Mouse (Mus musculus) intestine, embryonic 16.5 days (tissue): ENCODE data around the gene 9130409I23Rik. TPM values are rescaled to one million over a fixed set of nuclear protein-coding genes. Genes with fewer than 3 reads are reported as not detected.

ENCODE experiments used
- polyA plus RNA-seq: library from polyadenylated mRNA; unstranded; fragments of >200 nt; fragmentation: Nextera tagmentation; extraction: Ambion mirVana; gene quantifications from 2 replicates; pipeline ENCODE4 v1.2.1, GENCODE M21; 2015

Gene 9130409I23Rik
- polyA plus RNA-seq, 1 experiment from 2014 or later: not detected

Other genes starting within 250 kb of the 9130409I23Rik start
- 1,661 and 1,810 TPM in 2 replicates for gene H3f3a, start 237.3 kb upstream of the 9130409I23Rik start, polyA plus RNA-seq
- gene Sde2, start 200.1 kb upstream of the 9130409I23Rik start, polyA plus RNA-seq: 28.3 and 30.8 TPM in 2 replicates
- 0.05 TPM in 1 of 2 replicates, not detected in the other for gene Lefty2, start 158.1 kb upstream of the 9130409I23Rik start, polyA plus RNA-seq
- gene Pycr2, start 146.9 kb upstream of the 9130409I23Rik start, polyA plus RNA-seq: 63.8 and 73.2 TPM in 2 replicates
- 1.8 and 2.0 TPM in 2 replicates for gene Lefty1, start 116.2 kb upstream of the 9130409I23Rik start, polyA plus RNA-seq
- gene Tmem63a, start 108.9 kb upstream of the 9130409I23Rik start, polyA plus RNA-seq: 14.9 and 16.2 TPM in 2 replicates
- gene Ephx1, start 30.3 kb upstream of the 9130409I23Rik start, polyA plus RNA-seq: 3.3 and 4.4 TPM in 2 replicates
- gene Nvl, start 93.0 kb downstream of the 9130409I23Rik start, polyA plus RNA-seq: 18.5 and 18.9 TPM in 2 replicates
- gene Cnih4, start 93.5 kb downstream of the 9130409I23Rik start, polyA plus RNA-seq: 136 and 142 TPM in 2 replicates
- gene Wdr26, start 160.8 kb downstream of the 9130409I23Rik start, polyA plus RNA-seq: 22.4 and 25.5 TPM in 2 replicates